Mouse (Mus musculus) small intestine, adult 2 months (tissue): Measurements from ENCODE around the gene Atp12a.

Source experiments
- CTCF ChIP-seq: fragments of 200-500 bp; IDR thresholded peaks from 2 replicates; pipeline ENCODE4 v1.5.1; 2012; ENCODE audit warnings: low read depth, mild to moderate bottlenecking, control low read depth, inconsistent platforms, low read length, moderate library complexity, mixed read lengths; ENCODE audit not compliant: insufficient replicate concordance, insufficient read length; ENCODE audit errors: extremely low read depth
- POLR2A ChIP-seq: fragments of 200-500 bp; IDR thresholded peaks from 2 replicates; pipeline ENCODE4 v1.6.1; 2012; ENCODE audit warnings: low read depth, mild to moderate bottlenecking, control low read depth, inconsistent platforms, low read length, moderate library complexity

DNA sequence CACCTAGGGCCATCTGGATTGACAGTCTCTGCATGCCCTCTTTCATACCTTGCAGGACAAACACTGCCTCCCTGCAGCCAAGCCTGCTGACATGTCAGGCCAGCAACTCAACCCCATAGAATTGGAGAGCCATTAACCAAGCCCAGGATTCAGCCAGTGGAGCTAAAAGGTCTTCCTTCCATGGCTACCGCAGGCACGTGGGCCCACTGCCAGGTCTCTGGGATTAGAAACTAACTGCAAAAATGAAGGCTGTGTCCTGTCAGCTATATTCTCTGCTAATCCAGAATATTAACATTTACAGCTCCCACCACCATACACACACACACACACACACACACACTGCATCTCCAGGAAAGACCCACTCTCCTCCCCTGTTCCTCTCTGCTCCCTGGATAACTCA is 15.3 kb upstream of the Atp12a start:
- TF ChIP-seq POLR2A (no peak), CTCF (no peak)
